ENCODE assay signal across 22 mouse cellular contexts in genomic region chr12:103992945-103993344, GRCm38 (mm10). TPM values are rescaled to one million over a fixed set of nuclear protein-coding genes. Genes with fewer than 3 reads are reported as not detected.
DNase-seq lines count a peak whose midpoint lies in the region; ATAC-seq lines count a peak whose summit lies in the region.
"Had no signal": no experiment of that assay in that cellular context is flagged by ENCODE, and none has a peak within 500 bp of the region (broad histone marks: within the 10 kb centered on the region; RNA-seq: fewer than 3 reads in every experiment).

No protein-coding gene starts in this region.

- peak; percentile 71 for ATAC-seq in common myeloid progenitor, adult 5-6 weeks (replicated peaks; ENCODE audit: low read depth, poor library complexity, severe bottlenecking)
- ATAC-seq: intestine, postnatal 0 days had no signal

- H3K4me3 ChIP-seq in megakaryocyte, embryonic 14.5 days (replicated peaks): peak overlapping the region; percentile 60
- H3K4me3 ChIP-seq: embryonic facial prominence, embryonic 12.5 days; forebrain, embryonic 10.5 days; heart, adult 2 months; hindbrain, embryonic 15.5 days; lung, embryonic 15.5 days had no signal

- peak; percentile 25 to 41 for DNase-seq in left cerebral cortex, adult 18-20 months (ENCODE audit: low spot score in 2 of 2)
- DNase-seq in left cerebral cortex, postnatal 4 days: no peak
- DNase-seq in 416B (ENCODE audit: low read depth) (peak; percentile 77), MN1 (ENCODE audit: low spot score) (no peak)
- no peak for DNase-seq in kidney, postnatal 25 days
- DNase-seq: cerebellum, adult 11 months; cerebellum, postnatal 36 days; heart, adult 2 months; thymus, postnatal 36 days had no signal

- H3K4me1 ChIP-seq in megakaryocyte, embryonic 14.5 days: peaks cover 17% of the 10 kb centered on the region
- H3K4me1 ChIP-seq: embryonic facial prominence, embryonic 12.5 days; forebrain, embryonic 10.5 days; hindbrain, embryonic 15.5 days; lung, embryonic 15.5 days had no signal

- H3K9me3 ChIP-seq in megakaryocyte, embryonic 14.5 days: no peaks in the 10 kb centered on the region
- H3K9me3 ChIP-seq: embryonic facial prominence, embryonic 12.5 days; forebrain, embryonic 10.5 days; hindbrain, embryonic 15.5 days; lung, embryonic 15.5 days had no signal

- intact Hi-C loops in left cerebral cortex, postnatal 4 days (cut with DNase I): no loop called here

- H3K27me3 ChIP-seq in megakaryocyte, embryonic 14.5 days (replicated peaks): peaks cover 25% of the 10 kb centered on the region
- H3K27me3 ChIP-seq: embryonic facial prominence, embryonic 12.5 days; hindbrain, embryonic 15.5 days; lung, embryonic 15.5 days had no signal

- no peaks in the 10 kb centered on the region for H3K36me3 ChIP-seq in megakaryocyte, embryonic 14.5 days (replicated peaks; ENCODE audit: low read length)
- H3K36me3 ChIP-seq: embryonic facial prominence, embryonic 12.5 days; forebrain, embryonic 10.5 days; hindbrain, embryonic 15.5 days; lung, embryonic 15.5 days had no signal

RNA-seq across cellular contexts. Expression of gene Serpina11, which starts 3.2 kb away (rescaled TPM):
- not detected for total RNA-seq in left cerebral cortex, adult 18-20 months (2021)
- not detected for total RNA-seq in left cerebral cortex, postnatal 4 days (2021)
- not detected in 2 replicates for total RNA-seq in common myeloid progenitor, adult 5-6 weeks (2017)
- polyA plus RNA-seq in megakaryocyte, embryonic 14.5 days (2012; ENCODE audit: insufficient read depth, low replicate concordance): not detected in 2 replicates
- total RNA-seq: gastrocnemius, adult 8-10 months; heart, adult 2 months had no signal
- polyA plus RNA-seq: embryonic facial prominence, embryonic 12.5 days; forebrain, embryonic 10.5 days; heart, adult 2 months; heart, postnatal 0 days; hindbrain, embryonic 15.5 days; intestine, postnatal 0 days; kidney, postnatal 0 days; limb, embryonic 14.5 days; lung, embryonic 15.5 days; midbrain, embryonic 11.5 days had no signal

RNA-seq across cellular contexts. Expression of gene Serpina9, which starts 20.6 kb away (rescaled TPM):
- total RNA-seq in left cerebral cortex, adult 18-20 months (2021): 1 to 10 TPM; 4.8 to 5.5 TPM
- under 1 TPM in 1 of 2 experiments, not detected in 1; 0.22 TPM for total RNA-seq in left cerebral cortex, postnatal 4 days (2021)
- not detected in 2 replicates for total RNA-seq in common myeloid progenitor, adult 5-6 weeks (2017)
- polyA plus RNA-seq in megakaryocyte, embryonic 14.5 days (2012; ENCODE audit: insufficient read depth, low replicate concordance): not detected in 2 replicates
- total RNA-seq: gastrocnemius, adult 8-10 months; heart, adult 2 months had no signal
- polyA plus RNA-seq: forebrain, embryonic 10.5 days; intestine, postnatal 0 days; kidney, postnatal 0 days; midbrain, embryonic 11.5 days had no signal

RNA-seq across cellular contexts. Expression of gene Serpina1e, which starts 34.2 kb away (rescaled TPM):
- not detected for total RNA-seq in left cerebral cortex, adult 18-20 months (2021)
- not detected for total RNA-seq in left cerebral cortex, postnatal 4 days (2021)
- total RNA-seq in common myeloid progenitor, adult 5-6 weeks (2017): not detected in 2 replicates
- not detected in 2 replicates for polyA plus RNA-seq in megakaryocyte, embryonic 14.5 days (2012; ENCODE audit: insufficient read depth, low replicate concordance)
- total RNA-seq: CH12.LX had no signal
- polyA plus RNA-seq: embryonic facial prominence, embryonic 12.5 days; forebrain, embryonic 10.5 days; midbrain, embryonic 11.5 days had no signal

RNA-seq across cellular contexts. Expression of gene Serpina12, which starts 51.3 kb away (rescaled TPM):
- total RNA-seq in left cerebral cortex, adult 18-20 months (2021): under 1 TPM in 1 of 2 experiments, not detected in 1; 0.09 TPM
- not detected for total RNA-seq in left cerebral cortex, postnatal 4 days (2021)
- 0.05 TPM in 1 of 2 replicates, not detected in the other for total RNA-seq in common myeloid progenitor, adult 5-6 weeks (2017)
- polyA plus RNA-seq in megakaryocyte, embryonic 14.5 days (2012; ENCODE audit: insufficient read depth, low replicate concordance): not detected in 2 replicates
- total RNA-seq: CH12.LX; heart, adult 2 months had no signal
- polyA plus RNA-seq: embryonic facial prominence, embryonic 12.5 days; forebrain, embryonic 10.5 days; heart, adult 2 months; heart, postnatal 0 days; hindbrain, embryonic 15.5 days; intestine, postnatal 0 days; kidney, postnatal 0 days; limb, embryonic 14.5 days; lung, embryonic 15.5 days; midbrain, embryonic 11.5 days had no signal

Comparison
In these comparisons a context has a peak if more than half of its experiments do, and no peak if none do; other contexts are left out.
1. DNase-seq: peak in left cerebral cortex, adult 18-20 months (2 of 2) and 416B (single experiment); none in left cerebral cortex, postnatal 4 days (single experiment), kidney, postnatal 25 days (0 of 2) and MN1 (single experiment).